Mouse (Mus musculus): Measurements from ENCODE around the gene Cpxm1. TPM values are rescaled to one million over a fixed set of nuclear protein-coding genes. Genes with fewer than 3 reads are reported as not detected.

Gene Cpxm1
- total and polyA plus RNA-seq, 3 experiments: 6.5 to 10.7 TPM; not detected in 1

GRCm38 (mm10) chr2:130353889-130354288, 43.5 kb downstream of the Cpxm1 start:
- peaks cover 1 to 21% of the 10 kb centered on the region in 2 experiments for H3K4me1 ChIP-seq (ENCODE audit: control insufficient read depth in 1 of 2, insufficient read depth in 2 of 2, low read length in 2 of 2)
- no peak overlapping the region for H3K9ac ChIP-seq (ENCODE audit: control insufficient read depth, low read depth, low read length, poor library complexity, severe bottlenecking)
- no peaks in the 10 kb centered on the region for H3K9me3 ChIP-seq (replicated peaks; ENCODE audit: insufficient read depth, low read length)
- no peak overlapping the region for H3K27ac ChIP-seq (ENCODE audit: control insufficient read depth, low read depth, low read length)
- peaks cover 0 to 13% of the 10 kb centered on the region in 2 experiments; a peak in 2 of 4 replicates for H3K36me3 ChIP-seq (ENCODE audit: control insufficient read depth in 1 of 2, insufficient read depth in 2 of 2, low read length in 2 of 2)
- TF ChIP-seq JUND (IDR thresholded peaks at IDR 0.05; ENCODE audit: low read depth, low read length) (no peak), ELF1 (IDR thresholded peaks at IDR 0.05; ENCODE audit: low read depth, low read length) (no peak), ZKSCAN1 (IDR thresholded peaks at IDR 0.05; ENCODE audit: low read depth, low read length) (no peak), KAT2A (conservative IDR thresholded peaks at IDR 0.05; ENCODE audit: low read depth, low read length) (no peak)
- H3K79me2 ChIP-seq (ENCODE audit: control insufficient read depth, insufficient read depth, low read length, poor library complexity): no peaks in the 10 kb centered on the region
- H3K27me3 ChIP-seq (ENCODE audit: control insufficient read depth in 1 of 2, insufficient read depth in 2 of 2, low read length in 2 of 2): no peaks in the 10 kb centered on the region
- no peak overlapping the region for H3K4me3 ChIP-seq (ENCODE audit: control insufficient read depth in 1 of 2, insufficient read depth in 1 of 2, low read depth in 2 of 2, low read length in 2 of 2)
- no peak for DNase-seq (ENCODE audit: low read depth, low spot score)

- Histone ChIP-seq H3K36me3 (ENCODE audit: control insufficient read depth in 1 of 2, insufficient read depth in 2 of 2, low read length in 2 of 2) (peaks cover 0 to 13% of the 10 kb centered on the region in 2 experiments; a peak in 2 of 4 replicates), H3K27me3 (ENCODE audit: control insufficient read depth in 1 of 2, insufficient read depth in 2 of 2, low read length in 2 of 2) (no peaks in the 10 kb centered on the region), H3K9me3 (replicated peaks; ENCODE audit: insufficient read depth, low read length) (no peaks in the 10 kb centered on the region), H3K27ac (ENCODE audit: control insufficient read depth, low read depth, low read length) (no peak overlapping the region), H3K9ac (ENCODE audit: control insufficient read depth, low read depth, low read length, poor library complexity, severe bottlenecking) (no peak overlapping the region), H3K79me2 (ENCODE audit: control insufficient read depth, insufficient read depth, low read length, poor library complexity) (no peaks in the 10 kb centered on the region), H3K4me3 (ENCODE audit: control insufficient read depth in 1 of 2, insufficient read depth in 1 of 2, low read depth in 2 of 2, low read length in 2 of 2) (no peak overlapping the region), H3K4me1 (ENCODE audit: control insufficient read depth in 1 of 2, insufficient read depth in 2 of 2, low read length in 2 of 2) (peaks cover 4 to 21% of the 10 kb centered on the region in 2 experiments)
- no peak for TF ChIP-seq UBTF (IDR thresholded peaks at IDR 0.05; ENCODE audit: borderline replicate concordance, insufficient read depth, low read depth, low read length)
- TF ChIP-seq EP300 (IDR thresholded peaks at IDR 0.05; ENCODE audit: low read depth in 1 of 2, low read length in 2 of 2): no peak
- TF ChIP-seq JUND (IDR thresholded peaks at IDR 0.05; ENCODE audit: low read depth, low read length): no peak
- TF ChIP-seq BHLHE40 (IDR thresholded peaks at IDR 0.05; ENCODE audit: borderline replicate concordance, low read depth, low read length): no peak
- no peak for DNase-seq (ENCODE audit: low read depth, low spot score)
Measured at GRCm38 (mm10) chr2:130353411-130353810, 44.0 kb downstream of the Cpxm1 start.

GRCm38 (mm10) chr2:130351758-130352339, 45.5 kb downstream of the Cpxm1 start:
- Histone ChIP-seq H3K9ac (ENCODE audit: control insufficient read depth, low read depth, low read length, poor library complexity, severe bottlenecking) (no peak overlapping the region), H3K79me2 (ENCODE audit: control insufficient read depth, insufficient read depth, low read length, poor library complexity) (no peaks in the 10 kb centered on the region), H3K9me3 (replicated peaks; ENCODE audit: insufficient read depth, low read length) (no peaks in the 10 kb centered on the region), H3K4me1 (ENCODE audit: control insufficient read depth in 1 of 2, insufficient read depth in 2 of 2, low read length in 2 of 2) (peaks cover 4 to 14% of the 10 kb centered on the region in 2 experiments), H3K27ac (ENCODE audit: control insufficient read depth, low read depth, low read length) (no peak overlapping the region), H3K27me3 (ENCODE audit: control insufficient read depth in 1 of 2, insufficient read depth in 2 of 2, low read length in 2 of 2) (no peaks in the 10 kb centered on the region), H3K36me3 (ENCODE audit: control insufficient read depth in 1 of 2, insufficient read depth in 2 of 2, low read length in 2 of 2) (peaks cover 0 to 3% of the 10 kb centered on the region in 2 experiments; a peak in 2 of 4 replicates), H3K4me3 (ENCODE audit: control insufficient read depth in 1 of 2, insufficient read depth in 1 of 2, low read depth in 2 of 2, low read length in 2 of 2) (no peak overlapping the region)
- no peak for TF ChIP-seq POLR2AphosphoS2 (IDR thresholded peaks at IDR 0.05; ENCODE audit: low read length)
- no peak for TF ChIP-seq EP300 (IDR thresholded peaks at IDR 0.05; ENCODE audit: low read depth in 1 of 2, low read length in 2 of 2)
- TF ChIP-seq UBTF (IDR thresholded peaks at IDR 0.05; ENCODE audit: borderline replicate concordance, insufficient read depth, low read depth, low read length): no peak
- no peak for TF ChIP-seq MAZ (IDR thresholded peaks at IDR 0.05; ENCODE audit: low read depth, low read length)
- TF ChIP-seq SMC3 (IDR thresholded peaks at IDR 0.05; ENCODE audit: low read depth, low read length): no peak
- no peak for TF ChIP-seq MYC (IDR thresholded peaks at IDR 0.05; ENCODE audit: low read depth, low read length)
- TF ChIP-seq KAT2A (conservative IDR thresholded peaks at IDR 0.05; ENCODE audit: low read depth, low read length): no peak
- TF ChIP-seq TBP (IDR thresholded peaks at IDR 0.05; ENCODE audit: low read depth, low read length): no peak
- no peak for TF ChIP-seq CHD2 (IDR thresholded peaks at IDR 0.05; ENCODE audit: low read length)
- TF ChIP-seq ETS1 (IDR thresholded peaks at IDR 0.05; ENCODE audit: low read depth, low read length): no peak
- no peak for TF ChIP-seq ZMIZ1 (IDR thresholded peaks at IDR 0.05; ENCODE audit: low read depth, low read length)
- TF ChIP-seq GABPA (IDR thresholded peaks at IDR 0.05; ENCODE audit: low read depth, low read length): no peak
- TF ChIP-seq ZC3H11A (IDR thresholded peaks at IDR 0.05; ENCODE audit: low read depth, low read length): no peak
- no peak for TF ChIP-seq CHD1 (IDR thresholded peaks at IDR 0.05; ENCODE audit: low read depth, low read length)
- TF ChIP-seq BHLHE40 (IDR thresholded peaks at IDR 0.05; ENCODE audit: borderline replicate concordance, low read depth, low read length): no peak
- TF ChIP-seq RCOR1 (IDR thresholded peaks at IDR 0.05; ENCODE audit: low read depth, low read length): no peak
- TF ChIP-seq TAL1 (IDR thresholded peaks at IDR 0.05; ENCODE audit: low read length): no peak
- no peak for TF ChIP-seq ELF1 (IDR thresholded peaks at IDR 0.05; ENCODE audit: low read depth, low read length)
- TF ChIP-seq NELFE (IDR thresholded peaks at IDR 0.05; ENCODE audit: low read depth, low read length): no peak
- TF ChIP-seq POLR2A (IDR thresholded peaks at IDR 0.05; ENCODE audit: control insufficient read depth in 1 of 2, insufficient read depth in 1 of 2, low read depth in 1 of 2, low read length in 2 of 2, poor library complexity in 1 of 2): no peak
- DNase-seq (ENCODE audit: low read depth, low spot score): no peak

Measured in MEL (cell line).